Comparison of ENCODE assay signal across 8 mouse cellular contexts in genomic region chr3:86844804-86845481, GRCm38 (mm10).
DNase-seq lines count a peak whose midpoint lies in the region; ATAC-seq and TF ChIP-seq lines count a peak whose summit lies in the region.
"Had no signal": no experiment of that assay in that cellular context is flagged by ENCODE, and none has a peak within 500 bp of the region (broad histone marks: within the 10 kb centered on the region; RNA-seq: fewer than 3 reads in every experiment).

No protein-coding gene starts in this region.

- no peak for TF ChIP-seq POLR2A in CH12.LX (IDR thresholded peaks at IDR 0.05; ENCODE audit: low read depth, low read length)

- no peak for TF ChIP-seq EP300 in CH12.LX (IDR thresholded peaks at IDR 0.05; ENCODE audit: low read length)
- TF ChIP-seq EP300 in lung, postnatal 0 days (IDR thresholded peaks at IDR 0.05): no peak

- no peak overlapping the region for H3K27ac ChIP-seq in CH12.LX (ENCODE audit: insufficient read depth, low read depth)
- peak overlapping the region; percentile 92 for H3K27ac ChIP-seq in forebrain, embryonic 15.5 days (replicated peaks)
- peak overlapping the region; percentile 88 for H3K27ac ChIP-seq in midbrain, embryonic 13.5 days
- H3K27ac ChIP-seq in lung, postnatal 0 days (ENCODE audit: low read length): no peak overlapping the region
- H3K27ac ChIP-seq: liver, embryonic 14.5 days had no signal

- WGBS in forebrain, embryonic 15.5 days: 2% methylated on average over 8 of the region's 8 CpGs
- 3% methylated on average over 8 of the region's 8 CpGs for WGBS in midbrain, embryonic 13.5 days
- 24% methylated on average over 8 of the region's 8 CpGs for WGBS in lung, postnatal 0 days

- H3K4me1 ChIP-seq in CH12.LX (ENCODE audit: control insufficient read depth in 1 of 2, insufficient read depth in 2 of 2): peaks cover 0 to 26% of the 10 kb centered on the region in 2 experiments; a peak in 2 of 4 replicates
- H3K4me1 ChIP-seq in forebrain, embryonic 15.5 days: peaks cover 58% of the 10 kb centered on the region
- peaks cover 45% of the 10 kb centered on the region for H3K4me1 ChIP-seq in midbrain, embryonic 13.5 days (replicated peaks)
- H3K4me1 ChIP-seq in lung, postnatal 0 days (ENCODE audit: insufficient read depth, low read depth, low read length): no peaks in the 10 kb centered on the region

- H3K79me2 ChIP-seq in CH12.LX (replicated peaks; ENCODE audit: control insufficient read depth, extremely low read depth, insufficient read depth, poor library complexity, severe bottlenecking): no peaks in the 10 kb centered on the region

- dilution Hi-C loops in CH12.LX (cut with MboI; ENCODE audit: extremely low pct_ligation_motif_present, extremely low pct_unique_long_range_greater_than_20kb, low sequenced_read_pairs): no loop called here

- peak; percentile 40 for DNase-seq in A20 (ENCODE audit: low read depth, low spot score)
- DNase-seq in CH12.LX (ENCODE audit: extremely low read depth): peak; percentile 24
- no peak for DNase-seq in urinary bladder, adult 2 months (ENCODE audit: low spot score)
- no peak for DNase-seq in urinary bladder, postnatal 25 days (ENCODE audit: low spot score)
- no peak for DNase-seq in lung, postnatal 0 days (ENCODE audit: low spot score)

- TF ChIP-seq RAD21 in CH12.LX (IDR thresholded peaks at IDR 0.05; ENCODE audit: low read depth, low read length): no peak

- H3K9ac ChIP-seq in CH12.LX (ENCODE audit: insufficient read depth, low read depth): no peak overlapping the region
- H3K9ac ChIP-seq in forebrain, embryonic 15.5 days (replicated peaks): peak overlapping the region; percentile 28; the same call in 1 of the 2 replicates
- H3K9ac ChIP-seq in midbrain, embryonic 13.5 days (replicated peaks): peak overlapping the region; percentile 41; the same call in 1 of the 2 replicates
- H3K9ac ChIP-seq in lung, postnatal 0 days (replicated peaks; ENCODE audit: low read depth): no peak overlapping the region
- H3K9ac ChIP-seq: liver, embryonic 14.5 days had no signal

- peak; percentile 88 for ATAC-seq in forebrain, embryonic 15.5 days (replicated peaks)
- ATAC-seq in midbrain, embryonic 13.5 days: peak; percentile 92
- no peak for ATAC-seq in lung, postnatal 0 days

- H3K4me2 ChIP-seq in CH12.LX (ENCODE audit: insufficient read depth, low read depth, poor library complexity, severe bottlenecking): no peak overlapping the region
- H3K4me2 ChIP-seq in forebrain, embryonic 15.5 days (replicated peaks): peak overlapping the region; percentile 41
- H3K4me2 ChIP-seq in midbrain, embryonic 13.5 days (replicated peaks): peak overlapping the region; percentile 52
- no peak overlapping the region for H3K4me2 ChIP-seq in lung, postnatal 0 days (replicated peaks; ENCODE audit: low read depth, low read length)

- H3K36me3 ChIP-seq in CH12.LX (replicated peaks in 1 of 2; ENCODE audit: control insufficient read depth in 1 of 2, insufficient read depth in 1 of 2, low read length in 1 of 2): no peaks in the 10 kb centered on the region
- H3K36me3 ChIP-seq in forebrain, embryonic 15.5 days: no peaks in the 10 kb centered on the region
- no peaks in the 10 kb centered on the region for H3K36me3 ChIP-seq in midbrain, embryonic 13.5 days
- no peaks in the 10 kb centered on the region for H3K36me3 ChIP-seq in lung, postnatal 0 days (ENCODE audit: insufficient read depth, low read length)

- H3K9me3 ChIP-seq in CH12.LX (replicated peaks; ENCODE audit: low read length): peaks cover 10% of the 10 kb centered on the region
- H3K9me3 ChIP-seq in forebrain, embryonic 15.5 days: no peaks in the 10 kb centered on the region
- H3K9me3 ChIP-seq in midbrain, embryonic 13.5 days: no peaks in the 10 kb centered on the region
- no peaks in the 10 kb centered on the region for H3K9me3 ChIP-seq in lung, postnatal 0 days (ENCODE audit: low read length)

- no peaks in the 10 kb centered on the region for H3K27me3 ChIP-seq in CH12.LX (replicated peaks)
- no peaks in the 10 kb centered on the region for H3K27me3 ChIP-seq in forebrain, embryonic 15.5 days
- H3K27me3 ChIP-seq in midbrain, embryonic 13.5 days: no peaks in the 10 kb centered on the region
- H3K27me3 ChIP-seq in lung, postnatal 0 days (replicated peaks; ENCODE audit: insufficient read depth, low read length): no peaks in the 10 kb centered on the region

- H3K4me3 ChIP-seq in CH12.LX (replicated peaks in 1 of 3; ENCODE audit: low read depth in 2 of 3, low read length in 2 of 3, poor library complexity in 1 of 3): no peak overlapping the region
- peak overlapping the region; percentile 25 for H3K4me3 ChIP-seq in forebrain, embryonic 15.5 days
- peak overlapping the region; percentile 27 for H3K4me3 ChIP-seq in midbrain, embryonic 13.5 days (replicated peaks)
- no peak overlapping the region for H3K4me3 ChIP-seq in lung, postnatal 0 days (ENCODE audit: low read depth, low read length)

- in situ Hi-C loops in CH12.LX (cut with MboI; ENCODE audit: low pct_ligation_motif_present, low pct_unique_long_range_greater_than_20kb, low sequenced_read_pairs): no loop called here

- no peak for TF ChIP-seq CTCF in CH12.LX (conservative IDR thresholded peaks at IDR 0.05 in 1 of 2, IDR thresholded peaks at IDR 0.05 in 1 of 2; ENCODE audit: low read depth in 2 of 2, low read length in 2 of 2)
- TF ChIP-seq CTCF in lung, postnatal 0 days (IDR thresholded peaks at IDR 0.05): no peak

TF ChIP-seq in CH12.LX, 34 proteins besides CTCF, POLR2A, EP300 and RAD21:
- TF ChIP-seq ZC3H11A (IDR thresholded peaks at IDR 0.05; ENCODE audit: low read depth, low read length) (no peak), HCFC1 (IDR thresholded peaks at IDR 0.05; ENCODE audit: low read depth, low read length) (no peak), POLR2AphosphoS2 (IDR thresholded peaks at IDR 0.05; ENCODE audit: low read depth, low read length) (no peak), MEF2A (IDR thresholded peaks at IDR 0.05; ENCODE audit: borderline replicate concordance, low read depth, low read length) (no peak), RCOR1 (conservative IDR thresholded peaks at IDR 0.05; ENCODE audit: low read depth, low read length) (no peak), JUN (IDR thresholded peaks at IDR 0.05; ENCODE audit: insufficient read depth, low read depth, low read length) (no peak), ZKSCAN1 (IDR thresholded peaks at IDR 0.05; ENCODE audit: borderline replicate concordance, low read depth, low read length) (no peak), ZNF384 (IDR thresholded peaks at IDR 0.05; ENCODE audit: low read depth, low read length) (peak; percentile 58), USF2 (conservative IDR thresholded peaks at IDR 0.05; ENCODE audit: low read depth, low read length) (no peak)
TF ChIP-seq in CH12.LX: peak in this region for 1.

Comparison
In these comparisons a context has a peak if more than half of its experiments do, and no peak if none do; other contexts are left out.
1. DNase-seq: peak in A20 (single experiment) and CH12.LX (single experiment); none in urinary bladder, adult 2 months (single experiment), urinary bladder, postnatal 25 days (single experiment) and lung, postnatal 0 days (single experiment).
2. H3K27ac ChIP-seq: peak in forebrain, embryonic 15.5 days (single experiment) and midbrain, embryonic 13.5 days (single experiment); none in CH12.LX (single experiment) and lung, postnatal 0 days (single experiment).
3. H3K4me2 ChIP-seq: peak in forebrain, embryonic 15.5 days (single experiment) and midbrain, embryonic 13.5 days (single experiment); none in CH12.LX (single experiment) and lung, postnatal 0 days (single experiment).
4. H3K4me3 ChIP-seq: peak in forebrain, embryonic 15.5 days (single experiment) and midbrain, embryonic 13.5 days (single experiment); none in CH12.LX (0 of 3) and lung, postnatal 0 days (single experiment).
5. H3K9ac ChIP-seq: peak in forebrain, embryonic 15.5 days (single experiment) and midbrain, embryonic 13.5 days (single experiment); none in CH12.LX (single experiment) and lung, postnatal 0 days (single experiment).